Mouse (Mus musculus) frontal cortex, adult (tissue): ENCODE measurements around the gene Olfr1461.

Source experiments
- ATAC-seq: cut with Nextera tagmentation; 2 replicates; pipeline ENCODE4 v1.9.2; 2017; ENCODE audit warnings: mild to moderate bottlenecking, moderate library complexity, mixed read lengths; ENCODE audit not compliant: low TSS enrichment

Gene Olfr1461

DNA sequence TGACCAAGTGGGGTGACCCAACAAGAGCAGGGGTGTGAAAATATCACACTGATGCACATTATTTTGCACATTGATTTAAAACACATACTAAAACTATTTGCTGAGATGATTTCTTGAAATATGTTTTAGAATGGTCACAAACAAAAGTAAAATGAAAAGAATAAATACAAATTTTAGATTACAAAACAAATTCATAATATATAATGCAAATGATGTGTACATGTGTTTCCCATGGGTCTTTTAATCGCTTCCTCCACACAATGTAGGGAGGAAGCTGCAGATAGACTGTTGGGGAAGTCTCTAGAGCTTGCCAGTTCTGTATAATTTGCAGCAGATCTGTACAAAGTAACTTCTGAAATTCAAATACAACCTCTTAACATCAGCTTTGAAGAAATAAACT is at the start of gene Olfr1461:
TSS of gene Olfr1461 (plus strand) at position 301 of the 400 bp plus-strand sequence.
- no peak for ATAC-seq

DNA sequence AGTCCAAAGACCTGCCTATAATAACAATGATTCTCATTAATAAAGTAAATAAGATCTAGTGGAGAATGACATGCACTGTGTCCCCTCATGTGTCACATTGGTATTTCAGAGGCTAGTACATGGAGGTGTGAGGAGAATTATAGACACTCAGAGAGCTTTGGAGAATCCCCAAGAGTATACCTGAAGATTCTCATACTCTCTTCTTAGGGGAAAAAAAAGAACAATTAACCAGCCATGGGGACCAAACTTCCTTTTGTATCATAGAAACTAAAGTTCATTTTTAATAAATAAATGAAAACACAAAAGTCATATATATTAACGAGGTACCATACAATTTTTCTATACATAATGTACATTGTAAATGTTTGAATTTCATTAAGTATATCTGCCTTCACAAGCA is 13.4 kb upstream of the Olfr1461 start, which contains the start of gene Olfr1459:
TSS of gene Olfr1459 (minus strand) at position 101 of the 400 bp plus-strand sequence.
- no peak for ATAC-seq

- ATAC-seq: no peak
Measured at GRCm38 (mm10) chr19:13185434-13185833, 22.6 kb downstream of the Olfr1461 start, which contains the start of gene Olfr1462. TSS of gene Olfr1462 (plus strand) at chr19:13185734.
